Mouse (Mus musculus) liver, embryonic 18 days (tissue): ENCODE measurements around the gene Wnt8b. TPM values are rescaled to one million over a fixed set of nuclear protein-coding genes. Genes with fewer than 3 reads are reported as not detected.

Experiments
- polyA plus RNA-seq: library from polyadenylated mRNA; depleted of rRNA; stranded (reverse); fragments of >200 nt; gene quantifications from 2 replicates; pipeline ENCODE4 v1.2.3, GENCODE M21; 2012; rRNA removed

Wnt8b gene
- polyA plus RNA-seq = not detected in 2 replicates

GRCm38 (mm10) chr19:44493128-44493527 is at the start of gene Wnt8b:
TSS of gene Wnt8b (plus strand) at chr19:44493472.

GRCm38 (mm10) chr19:44545321-44546041 is 52.2 kb downstream of the Wnt8b start, which contains the start of gene Sec31b:
TSS of gene Sec31b (minus strand) at chr19:44545864.

GRCm38 (mm10) chr19:44552731-44553130 is 59.5 kb downstream of the Wnt8b start, which contains the start of gene Gm20538:
TSS of gene Gm20538 (minus strand) at chr19:44552831.

DNA sequence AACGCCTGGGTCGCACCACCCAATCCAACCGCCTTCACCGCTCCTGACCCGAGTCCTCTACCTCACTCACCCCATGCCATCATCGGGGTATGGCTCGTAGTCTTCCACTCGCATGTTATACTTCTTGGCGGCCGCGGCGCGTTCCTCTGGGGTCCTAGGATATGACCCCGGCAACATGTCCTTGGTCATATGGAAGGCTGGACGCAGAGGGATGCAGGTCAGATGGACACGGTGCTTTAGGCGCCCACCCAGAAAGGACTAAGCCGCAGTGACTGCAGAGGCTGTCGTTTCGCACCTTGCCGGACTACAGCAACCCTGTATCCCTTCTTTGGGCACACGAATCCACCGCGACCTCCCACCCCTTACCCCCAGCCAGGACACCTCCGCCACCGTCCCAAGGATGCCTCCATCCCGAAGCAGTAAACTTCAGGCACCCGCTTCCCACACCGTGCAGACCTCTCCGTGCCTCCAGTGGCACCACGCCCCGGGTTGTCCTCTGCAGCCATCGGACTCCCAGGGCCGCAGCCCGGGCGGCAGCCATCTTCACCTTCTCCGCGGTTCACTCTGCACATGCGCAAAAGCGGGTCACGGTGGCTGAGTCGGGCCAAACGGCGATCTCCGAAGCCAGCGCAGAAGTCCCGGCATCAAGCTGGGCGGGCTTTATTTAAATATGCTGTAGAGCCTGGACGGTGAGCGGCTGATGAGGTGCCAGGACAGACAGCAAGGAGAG is 61.8 kb downstream of the Wnt8b start, which contains the start of gene Ndufb8:
Gene Ndufb8 (minus strand): TSS at position 580 of the 730 bp plus-strand sequence.

GRCm38 (mm10) chr19:44562652-44563206 is 69.5 kb downstream of the Wnt8b start, which contains the start of gene Hif1an:
TSS of gene Hif1an (plus strand) at chr19:44562850.

Other genes with a start within 250 kb of the Wnt8b start
- 172 and 205 TPM in 2 replicates for gene Scd2, start 199.8 kb upstream of the Wnt8b start, polyA plus RNA-seq
- gene Scd4, start 160.4 kb upstream of the Wnt8b start, polyA plus RNA-seq = 0.06 and 0.07 TPM in 2 replicates
- gene Scd1, start 85.6 kb upstream of the Wnt8b start, polyA plus RNA-seq = 63.8 and 123 TPM in 2 replicates
- 2.2 and 2.4 TPM in 2 replicates for gene Sec31b, start 52.4 kb downstream of the Wnt8b start, polyA plus RNA-seq
- gene Gm20538, start 59.4 kb downstream of the Wnt8b start, polyA plus RNA-seq = not detected in 2 replicates
- gene Ndufb8, start 62.0 kb downstream of the Wnt8b start, polyA plus RNA-seq = 248 and 254 TPM in 2 replicates
- 6.2 and 6.4 TPM in 2 replicates for gene Hif1an, start 69.4 kb downstream of the Wnt8b start, polyA plus RNA-seq